Mouse (Mus musculus) forebrain, postnatal 0 days (tissue): ENCODE results near the gene Esrp2. TPM values are rescaled to one million over a fixed set of nuclear protein-coding genes. Genes with fewer than 3 reads are reported as not detected.
A peak's percentile ranks its signal among the peaks of the same experiment; 100 is the strongest.

Experiments used
- ATAC-seq: fragments of 200-750 bp; cut with Nextera tagmentation; 2 replicates; pipeline ENCODE4 v1.8.0; 2017; ENCODE audit warnings: mild to moderate bottlenecking, moderate library complexity
- DNase-seq: peaks from one replicate; pipeline ENCODE4 v3.0.0-alpha.2; 2015
- H3K27ac ChIP-seq: fragments of 300-500 bp; sonication (generic); 2 replicates; pipeline ENCODE4 v1.5.1; 2014; ENCODE audit warnings: low read depth, mild to moderate bottlenecking, antibody characterized with exemption, low read length, moderate library complexity, mixed read lengths
- H3K27me3 ChIP-seq: fragments of 300-500 bp; sonication (generic); 2 replicates; pipeline ENCODE4 v1.6.1; 2014; ENCODE audit warnings: mild to moderate bottlenecking, low read length, mixed read lengths; ENCODE audit not compliant: insufficient read depth
- H3K36me3 ChIP-seq: fragments of 300-500 bp; sonication (generic); 2 replicates; pipeline ENCODE4 v1.6.1; 2014; ENCODE audit warnings: mild to moderate bottlenecking, moderate library complexity; ENCODE audit not compliant: insufficient read depth
- H3K4me1 ChIP-seq: fragments of 300-500 bp; sonication (generic); 2 replicates; pipeline ENCODE4 v1.6.1; 2014; ENCODE audit warnings: antibody characterized with exemption; ENCODE audit not compliant: insufficient read depth
- H3K4me2 ChIP-seq: fragments of 300-500 bp; sonication (generic); 2 replicates; pipeline ENCODE4 v1.6.1; 2014; ENCODE audit warnings: low read depth, mild to moderate bottlenecking, moderate library complexity
- H3K4me3 ChIP-seq: fragments of 300-500 bp; sonication (generic); 2 replicates; pipeline ENCODE4 v1.5.1; 2014; ENCODE audit warnings: low read depth, low read length, mixed read lengths
- H3K9ac ChIP-seq: fragments of 300-500 bp; sonication (generic); 2 replicates; pipeline ENCODE4 v1.6.1; 2014; ENCODE audit warnings: mild to moderate bottlenecking
- H3K9me3 ChIP-seq: fragments of 300-500 bp; sonication (generic); 2 replicates; pipeline ENCODE4 v1.6.1; 2016; ENCODE audit warnings: low read length
- CTCF ChIP-seq: sonication (generic); IDR thresholded peaks from 2 replicates; pipeline ENCODE4 v1.5.1; 2016; ENCODE audit warnings: antibody characterized with exemption, control low read depth, low read depth
- WGBS: fragments of 180-500 bp; shearing (Covaris S2); extraction: QIAGEN DNeasy Blood & Tissue Kit; methylation state at CpG from one replicate; pipeline ENCODE4 v1.1.7; 2014; 5-methylcytosine and 5-hydroxymethylcytosine counted together
- polyA plus RNA-seq: library from polyadenylated mRNA; unstranded; fragments of >200 nt; fragmentation: Nextera tagmentation; extraction: Ambion mirVana; gene quantifications from 2 replicates; pipeline ENCODE4 v1.2.1, GENCODE M21; 2015
- total RNA-seq: library from RNA; depleted of rRNA; stranded (reverse); fragments of >200 nt; gene quantifications from 2 replicates; pipeline ENCODE4 v1.2.3, GENCODE M21; 2014

Gene Esrp2
- total and polyA plus RNA-seq, 2 experiments from 2014 or later = 0.14 TPM; not detected in 1

DNA sequence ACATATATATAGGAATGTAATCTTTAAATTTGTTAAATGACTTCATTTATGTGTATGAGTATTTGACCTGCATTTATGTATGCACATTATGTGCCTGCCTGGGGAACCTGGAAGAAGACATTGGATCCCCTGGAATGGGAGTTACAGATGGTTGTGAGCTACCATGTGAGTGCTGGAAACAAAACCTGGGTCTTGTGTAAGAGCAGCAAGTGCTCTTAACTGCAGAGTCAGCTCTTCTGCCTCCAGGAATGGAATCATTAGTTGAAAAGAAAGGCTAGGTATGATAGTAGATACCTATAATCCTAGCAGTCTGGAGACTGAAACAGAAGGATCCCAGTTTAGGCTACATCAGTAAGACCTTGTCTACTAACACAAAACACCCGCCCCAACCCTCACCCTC lies 10.7 kb downstream of the Esrp2 start:
- TF ChIP-seq CTCF = no peak
- DNase-seq (no peak), ATAC-seq (no peak)
- WGBS = 73% methylated on average over 1 of the region's 1 CpGs
- Histone ChIP-seq H3K27me3 (no peaks in the 10 kb centered on the region), H3K36me3 (peaks cover 15% of the 10 kb centered on the region), H3K4me2 (no peak overlapping the region), H3K9ac (no peak overlapping the region), H3K27ac (no peak overlapping the region), H3K9me3 (no peaks in the 10 kb centered on the region), H3K4me1 (no peaks in the 10 kb centered on the region; the same call in 1 of the 2 replicates), H3K4me3 (no peak overlapping the region)

- TF ChIP-seq CTCF = no peak
- ATAC-seq (no peak), DNase-seq (no peak)
- no peak overlapping the region for H3K4me2 ChIP-seq
- H3K9ac ChIP-seq = no peak overlapping the region
- H3K27ac ChIP-seq = no peak overlapping the region
- no peaks in the 10 kb centered on the region for H3K27me3 ChIP-seq
- H3K4me1 ChIP-seq = no peaks in the 10 kb centered on the region; the same call in 1 of the 2 replicates
- WGBS = 82% methylated on average over 3 of the region's 3 CpGs
- peaks cover 13% of the 10 kb centered on the region for H3K36me3 ChIP-seq
- no peaks in the 10 kb centered on the region for H3K9me3 ChIP-seq
- H3K4me3 ChIP-seq = no peak overlapping the region
These were observed 13.3 kb downstream of the Esrp2 start for GRCm38 (mm10) chr8:106123443-106123842.

DNA sequence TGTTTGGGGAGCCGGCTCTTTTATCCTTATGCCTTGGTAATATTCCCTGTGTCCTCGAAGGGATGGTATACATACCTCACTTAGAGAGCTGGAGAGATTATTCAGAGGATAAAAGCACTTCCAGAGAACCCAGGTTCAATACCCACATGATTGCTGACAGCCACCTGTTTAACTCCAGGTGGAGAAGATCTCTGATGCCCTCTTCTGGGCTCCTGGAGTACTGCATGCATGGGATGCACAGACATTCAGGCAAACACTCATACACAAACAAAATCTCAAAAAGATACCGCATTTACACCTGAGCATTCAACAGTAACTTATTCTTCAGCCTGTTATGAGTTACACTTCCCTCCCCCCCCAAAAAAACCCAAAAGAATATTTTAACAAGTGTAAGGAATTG lies 20.9 kb downstream of the Esrp2 start:
- no peak overlapping the region for H3K27ac ChIP-seq
- H3K27me3 ChIP-seq = no peaks in the 10 kb centered on the region
- peak; percentile 55 for TF ChIP-seq CTCF
- WGBS = 96% methylated on average over 3 of the region's 3 CpGs
- no peak overlapping the region for H3K4me2 ChIP-seq
- H3K4me3 ChIP-seq = no peak overlapping the region
- peaks cover 13% of the 10 kb centered on the region; the same call in 1 of the 2 replicates for H3K36me3 ChIP-seq
- no peaks in the 10 kb centered on the region for H3K9me3 ChIP-seq
- no peaks in the 10 kb centered on the region for H3K4me1 ChIP-seq
- ATAC-seq (no peak), DNase-seq (peak; percentile 8)
- no peak overlapping the region for H3K9ac ChIP-seq

- Histone ChIP-seq H3K4me3 (no peak overlapping the region), H3K4me2 (no peak overlapping the region), H3K9ac (no peak overlapping the region), H3K36me3 (peaks cover 24% of the 10 kb centered on the region), H3K4me1 (no peaks in the 10 kb centered on the region), H3K27me3 (no peaks in the 10 kb centered on the region), H3K9me3 (no peaks in the 10 kb centered on the region), H3K27ac (no peak overlapping the region)
- no peak for TF ChIP-seq CTCF
- WGBS = 82% methylated on average over 1 of the region's 1 CpGs
- DNase-seq (no peak), ATAC-seq (no peak)
These were observed 24.3 kb downstream of the Esrp2 start for GRCm38 (mm10) chr8:106112514-106112913.

DNA sequence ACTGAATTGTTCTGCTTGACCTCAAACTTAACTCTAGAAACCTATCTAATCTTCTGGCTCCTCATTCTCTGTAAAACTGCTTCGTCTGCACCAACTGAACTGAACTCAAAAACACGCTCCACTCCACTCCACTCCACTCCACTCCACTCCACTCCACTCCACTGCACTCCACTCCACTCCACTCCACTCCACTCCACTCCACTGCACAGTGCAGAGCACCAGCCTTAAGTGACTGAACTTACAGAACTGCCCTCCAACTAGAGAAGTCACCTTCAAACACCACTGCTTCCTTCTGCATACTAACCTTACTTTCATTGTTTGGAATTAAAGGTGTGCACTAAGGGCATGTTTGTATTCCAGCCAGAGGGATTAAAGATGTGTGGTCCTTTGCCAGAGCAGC lies 24.7 kb downstream of the Esrp2 start:
- Histone ChIP-seq H3K36me3 (peaks cover 21% of the 10 kb centered on the region), H3K4me2 (no peak overlapping the region), H3K4me1 (no peaks in the 10 kb centered on the region), H3K9me3 (no peaks in the 10 kb centered on the region), H3K27me3 (no peaks in the 10 kb centered on the region), H3K4me3 (no peak overlapping the region), H3K27ac (no peak overlapping the region), H3K9ac (no peak overlapping the region)
- DNase-seq (no peak), ATAC-seq (no peak)
- no peak for TF ChIP-seq CTCF
- WGBS = 86% methylated on average over 2 of the region's 2 CpGs

DNA sequence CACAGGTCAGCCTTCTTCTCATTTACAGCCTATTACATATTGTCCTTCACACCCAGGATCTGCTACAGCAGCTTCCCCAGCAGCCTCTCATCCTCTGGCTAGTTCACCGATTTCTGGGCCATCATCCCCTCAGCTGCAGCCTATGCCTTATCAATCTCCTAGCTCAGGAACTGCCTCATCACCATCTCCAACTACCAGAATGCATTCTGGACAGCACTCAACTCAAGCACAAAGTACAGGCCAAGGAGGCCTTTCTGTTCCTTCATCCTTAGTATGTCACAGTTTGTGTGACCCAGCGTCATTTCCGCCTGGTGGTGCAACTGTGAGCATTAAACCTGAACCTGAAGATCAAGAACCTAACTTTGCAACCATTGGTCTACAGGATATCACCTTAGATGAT lies 28.0 kb downstream of the Esrp2 start:
- Histone ChIP-seq H3K4me1 (no peaks in the 10 kb centered on the region), H3K4me3 (no peak overlapping the region), H3K27me3 (no peaks in the 10 kb centered on the region), H3K9ac (no peak overlapping the region), H3K9me3 (no peaks in the 10 kb centered on the region), H3K36me3 (peaks cover 24% of the 10 kb centered on the region), H3K4me2 (no peak overlapping the region), H3K27ac (no peak overlapping the region)
- ATAC-seq (no peak), DNase-seq (no peak)
- over 99% methylated on average over 3 of the region's 3 CpGs for WGBS
- no peak for TF ChIP-seq CTCF

- Histone ChIP-seq H3K36me3 (peaks cover 24% of the 10 kb centered on the region), H3K4me3 (no peak overlapping the region), H3K9me3 (no peaks in the 10 kb centered on the region), H3K9ac (no peak overlapping the region), H3K4me2 (no peak overlapping the region), H3K27me3 (no peaks in the 10 kb centered on the region), H3K27ac (no peak overlapping the region), H3K4me1 (no peaks in the 10 kb centered on the region)
- 97% methylated on average over 4 of the region's 4 CpGs for WGBS
- TF ChIP-seq CTCF = no peak
- DNase-seq (no peak), ATAC-seq (no peak)
These were observed 28.7 kb downstream of the Esrp2 start for GRCm38 (mm10) chr8:106108080-106108479.

- DNase-seq (no peak), ATAC-seq (no peak)
- H3K36me3 ChIP-seq = peaks cover 32% of the 10 kb centered on the region
- no peak overlapping the region for H3K9ac ChIP-seq
- no peak overlapping the region for H3K4me2 ChIP-seq
- TF ChIP-seq CTCF = no peak
- no peaks in the 10 kb centered on the region for H3K27me3 ChIP-seq
- H3K4me1 ChIP-seq = no peaks in the 10 kb centered on the region
- 90% methylated on average over 1 of the region's 1 CpGs for WGBS
- no peak overlapping the region for H3K4me3 ChIP-seq
- no peaks in the 10 kb centered on the region for H3K9me3 ChIP-seq
- no peak overlapping the region for H3K27ac ChIP-seq
These were observed 30.6 kb downstream of the Esrp2 start for GRCm38 (mm10) chr8:106106193-106106592.
